Mouse (Mus musculus) spleen, postnatal 4 days (tissue): ENCODE data around the gene Gm12248.
"Not testable (repeated sequence)": the region's sequence is repeated elsewhere in the genome, so short reads cannot be mapped to it uniquely, and the experiment has no call there.

Experiments
- DNase-seq, 2 experiments: peaks; one replicate each; pipeline ENCODE4 v3.0.0; 2022; ENCODE audit warnings: low spot score in 2 of 2

The Gm12248 gene

DNA sequence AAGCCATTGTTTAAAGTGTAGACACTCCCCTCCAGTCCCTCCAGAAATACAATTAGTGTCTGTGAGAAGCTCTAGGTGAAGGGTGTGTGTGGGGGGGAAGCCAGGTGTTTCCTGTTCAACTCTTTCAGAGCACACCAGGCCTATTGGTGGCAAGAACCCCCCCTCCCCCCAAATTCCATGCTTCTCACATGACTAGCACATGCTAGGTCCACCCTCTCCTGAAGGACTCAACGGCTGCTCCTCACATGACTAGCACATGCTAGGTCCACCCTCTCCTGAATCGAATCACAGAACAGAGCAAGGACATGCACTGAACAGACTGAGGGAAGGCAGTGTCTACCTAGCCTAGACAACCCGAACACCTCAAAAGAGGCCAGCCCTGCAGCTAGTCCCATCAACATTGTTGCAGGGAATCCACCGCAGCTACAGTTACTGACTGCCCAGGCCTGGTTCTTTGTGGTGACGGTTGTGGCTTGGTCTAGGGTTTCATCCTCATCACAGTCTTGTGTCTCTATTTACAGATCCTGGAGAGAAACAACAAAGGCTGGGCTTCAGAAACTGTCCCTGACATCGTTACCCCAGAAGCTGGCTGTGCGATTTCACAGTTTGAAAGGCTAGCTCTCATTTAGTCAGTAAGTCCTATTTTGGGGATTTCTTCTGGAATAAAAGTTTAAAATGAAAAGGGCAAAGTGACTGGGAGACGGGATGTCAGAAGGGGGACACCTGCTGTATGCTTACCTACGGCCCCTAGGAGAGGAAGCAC is 9.8 kb upstream of the Gm12248 start:
- DNase-seq, result no peak

DNA sequence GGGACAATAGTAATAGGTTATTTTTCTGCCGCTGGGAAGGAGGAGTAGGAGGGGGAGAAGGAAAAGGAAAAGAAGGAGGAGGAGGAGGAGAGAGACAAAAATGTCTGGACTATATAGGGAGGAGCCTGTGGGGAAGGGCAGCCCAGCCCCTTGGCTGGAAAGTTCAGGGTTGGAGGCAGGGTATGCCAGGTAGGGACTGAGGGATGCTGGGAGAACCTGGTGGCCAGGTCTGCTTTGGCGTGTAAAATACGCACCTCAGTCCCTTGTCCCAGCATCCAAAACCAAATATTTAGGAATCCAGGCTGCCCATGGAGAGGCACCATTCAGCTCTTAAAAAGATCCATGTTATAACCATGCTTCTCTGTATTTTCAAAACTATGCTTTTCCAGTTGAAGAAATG is 9.2 kb upstream of the Gm12248 start:
- no peak for DNase-seq

DNA sequence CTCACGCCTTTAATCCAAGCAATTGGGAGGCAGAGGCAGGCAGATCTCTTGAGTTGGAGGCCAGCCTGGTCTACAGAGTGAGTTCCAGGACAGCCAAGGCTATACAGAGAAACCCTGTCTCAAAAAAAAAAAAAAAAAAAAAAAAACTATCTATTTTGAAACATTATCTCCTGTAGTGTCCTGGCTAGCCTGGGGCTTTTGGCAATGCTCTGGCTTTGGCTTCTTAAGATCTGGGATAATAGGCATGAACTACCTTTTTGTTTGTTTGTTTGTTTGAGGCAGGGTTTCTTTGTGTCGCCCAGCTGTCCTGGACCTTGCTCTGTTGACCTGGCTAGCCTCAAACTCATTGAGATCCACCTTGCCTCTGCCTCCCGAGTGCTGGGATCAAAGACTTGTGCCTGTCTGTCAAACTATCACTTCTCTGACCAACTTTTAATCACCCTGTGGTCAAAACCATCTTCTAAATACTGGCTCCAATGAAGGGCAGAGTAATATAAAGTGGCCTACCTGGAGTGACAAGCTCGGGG is 8.3 kb upstream of the Gm12248 start:
- DNase-seq, result no peak

DNA sequence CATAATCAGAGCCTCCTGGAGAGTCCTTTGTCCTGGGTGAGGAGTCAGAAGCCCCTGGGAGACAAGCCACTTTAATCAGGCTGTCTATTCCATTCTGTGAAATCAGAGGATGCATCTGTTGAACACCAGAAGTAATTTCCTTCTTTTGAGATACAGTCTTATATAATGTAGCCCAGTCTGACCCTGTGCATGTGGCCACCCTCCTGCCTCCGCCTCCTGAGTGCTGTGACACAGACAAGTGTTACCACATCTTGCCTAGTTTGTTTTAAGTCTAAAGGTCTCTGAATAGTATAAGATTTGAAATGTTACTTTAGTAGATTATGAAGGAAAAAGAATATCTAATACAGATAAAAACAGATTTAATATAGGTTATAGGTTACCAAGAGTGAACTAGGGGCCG is 7.1 kb upstream of the Gm12248 start:
- DNase-seq, result no peak

DNA sequence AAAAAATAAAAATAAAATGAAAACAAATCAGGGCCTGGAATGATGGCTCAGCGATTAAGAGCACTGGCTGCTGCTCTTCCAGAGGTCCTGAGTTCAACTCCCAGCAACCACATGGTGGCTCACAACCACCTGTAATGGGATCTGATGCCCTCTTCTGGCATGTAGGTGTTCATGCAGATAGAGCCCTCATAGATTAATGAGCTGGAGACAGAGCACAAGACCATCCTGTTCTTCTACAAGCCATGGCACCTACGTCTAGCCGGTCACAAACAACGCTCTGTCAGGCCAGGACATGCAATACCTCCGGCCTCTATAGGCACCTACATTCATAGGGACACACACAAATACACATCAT is 5.4 kb upstream of the Gm12248 start:
- DNase-seq, result not testable (repeated sequence)

DNA sequence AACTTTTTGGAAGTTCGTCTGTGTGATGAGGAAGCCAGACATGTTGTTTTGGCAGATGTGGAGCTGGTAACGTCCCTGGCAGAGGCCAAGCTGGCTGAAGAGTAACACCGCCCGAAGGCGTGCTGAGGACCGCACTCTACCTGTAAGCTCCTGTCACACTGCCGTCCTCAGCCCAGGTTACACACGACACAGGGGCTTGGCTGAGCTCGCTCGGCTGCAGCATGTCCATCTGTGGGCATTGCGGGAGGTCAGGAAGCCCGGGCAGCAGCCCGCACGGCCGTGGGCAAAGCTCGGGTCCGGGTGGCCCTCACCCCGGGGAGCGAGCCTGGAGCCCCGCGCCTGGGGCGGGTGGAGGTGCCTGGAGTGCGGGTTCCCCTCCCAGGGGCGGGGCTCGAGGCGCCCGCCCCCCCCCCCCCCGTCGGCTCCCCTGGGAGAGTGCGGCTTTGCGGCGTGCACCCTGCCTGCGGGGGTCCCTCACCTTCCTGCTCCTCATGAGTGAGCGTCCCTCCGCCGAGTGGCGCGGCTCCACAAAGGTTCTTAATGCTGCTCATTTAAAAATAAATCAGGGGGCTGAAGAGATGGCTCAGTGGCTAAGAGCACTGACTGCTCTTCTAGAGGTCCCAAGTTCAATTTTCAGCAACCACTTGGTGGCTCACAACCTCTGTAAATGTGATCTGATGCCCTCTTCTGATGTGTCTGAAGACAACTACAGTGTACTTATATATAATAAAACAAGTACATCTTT is 4.9 kb upstream of the Gm12248 start:
- DNase-seq, result no peak

DNA sequence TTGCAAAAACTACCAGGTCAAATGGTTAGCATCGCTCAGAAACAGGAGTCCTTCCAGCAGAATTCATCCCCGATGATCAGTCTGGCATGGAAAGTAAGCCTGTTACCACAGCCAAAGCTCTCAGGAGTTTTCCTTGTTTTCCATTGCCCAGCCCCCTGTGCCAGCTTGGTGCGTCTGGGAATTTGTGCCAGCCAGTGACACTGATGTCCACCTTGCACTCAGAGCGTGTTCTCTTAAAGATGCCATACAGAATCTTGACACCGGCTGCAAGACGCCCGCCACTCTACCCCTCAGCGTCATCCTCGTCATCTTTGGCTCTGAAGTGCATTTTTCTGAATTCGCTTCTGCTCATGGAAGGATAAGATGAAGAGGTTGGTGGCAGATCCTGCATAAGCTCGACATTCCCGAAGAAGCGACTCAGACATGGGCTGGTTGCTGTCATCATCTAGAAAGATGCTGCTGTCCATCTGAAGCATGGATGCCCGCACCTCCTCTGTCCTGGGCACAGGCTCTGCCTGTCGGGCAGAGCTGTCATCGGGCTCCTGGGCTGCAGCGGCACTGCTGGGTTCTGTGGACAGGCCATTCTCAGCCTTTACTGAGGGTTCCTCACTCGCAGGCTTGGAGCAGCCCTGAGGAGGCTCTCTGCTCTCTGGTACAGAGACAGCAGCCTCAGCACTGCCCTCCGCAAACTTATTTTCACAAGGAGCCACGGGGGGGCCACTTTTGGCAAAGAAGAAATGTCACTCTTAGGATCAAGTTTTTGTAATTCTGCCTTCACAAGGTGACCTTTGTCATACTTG is 4.1 kb upstream of the Gm12248 start:
- no peak for DNase-seq

DNA sequence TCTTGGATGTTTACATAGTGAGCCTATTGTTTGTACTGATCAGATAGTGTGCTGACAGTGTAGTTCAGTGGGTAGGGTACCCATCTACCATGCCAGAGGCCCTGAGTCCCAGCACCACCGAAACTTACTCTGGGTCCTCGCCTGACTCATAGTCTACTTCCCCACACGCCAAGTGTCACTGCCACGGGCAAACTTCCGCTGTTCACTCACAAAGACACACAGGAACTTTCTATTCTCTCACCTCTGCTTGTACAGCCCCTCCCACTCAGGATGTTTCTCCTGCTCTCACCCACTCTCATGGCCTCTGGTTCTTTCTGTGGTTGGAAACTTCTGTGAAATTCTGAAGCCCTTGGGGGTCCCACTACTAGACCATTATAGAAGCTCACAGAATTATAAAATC is 3.2 kb upstream of the Gm12248 start:
- no peak for DNase-seq

DNA sequence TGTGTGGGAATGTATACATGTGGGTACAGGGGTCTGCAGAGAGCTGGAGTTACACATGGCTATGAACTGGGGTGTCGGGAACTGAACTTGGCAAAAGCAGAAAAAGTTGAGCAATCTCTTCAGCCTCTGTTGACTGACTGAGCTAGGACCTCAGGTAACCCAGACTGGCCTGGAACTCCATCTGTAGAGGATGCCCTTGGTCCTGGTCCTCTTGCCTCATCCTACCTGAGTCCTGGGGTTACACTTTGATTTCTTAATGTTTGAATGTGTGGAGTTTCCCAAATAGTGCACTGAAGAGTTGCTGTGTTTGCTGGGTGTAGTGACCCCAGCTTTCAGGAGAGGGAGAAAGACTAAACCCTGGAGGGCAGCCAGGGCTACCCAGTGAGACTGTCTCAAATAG is 2.6 kb upstream of the Gm12248 start:
- no peak for DNase-seq

DNA sequence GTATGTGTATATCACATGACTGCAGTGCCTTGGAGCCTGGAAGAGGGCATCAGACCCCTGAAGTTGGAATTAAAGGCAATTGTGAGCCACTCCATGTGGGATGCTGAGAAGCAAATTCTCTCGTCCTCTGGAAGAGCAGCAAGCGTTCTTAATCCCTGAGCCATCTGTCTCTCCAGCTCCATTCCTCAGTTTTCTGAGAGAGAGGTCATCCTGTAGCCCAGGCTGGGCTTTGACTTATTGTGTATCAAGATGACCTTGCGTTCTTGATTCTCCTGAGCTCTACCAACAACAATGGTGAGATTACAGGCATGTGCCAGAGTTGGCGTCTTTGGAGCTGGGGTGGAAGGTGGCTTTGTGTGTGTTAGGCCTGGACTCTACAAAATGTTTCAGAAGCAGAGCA is 1.8 kb upstream of the Gm12248 start:
- DNase-seq, result no peak

DNA sequence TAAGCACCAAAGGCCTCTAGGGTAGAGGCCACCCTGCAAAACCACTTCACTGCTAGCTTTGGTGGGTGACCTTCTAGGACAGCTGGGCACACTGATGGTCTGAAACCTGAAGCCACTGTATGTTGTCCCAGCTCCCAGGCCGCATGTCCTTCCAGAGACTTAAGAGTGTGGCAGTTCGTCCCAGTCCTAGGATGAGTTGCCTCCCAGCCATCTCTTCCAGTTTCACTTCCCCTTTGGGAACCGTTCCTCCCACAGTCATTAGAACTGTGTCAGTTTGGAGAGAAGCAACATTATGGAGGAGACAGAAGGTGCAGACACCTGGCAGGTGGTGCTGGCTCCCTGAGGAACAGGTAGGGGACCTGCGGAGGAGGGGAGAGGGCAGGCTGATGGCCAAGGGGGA is 393 bp downstream of the Gm12248 start:
- no peak for DNase-seq

DNA sequence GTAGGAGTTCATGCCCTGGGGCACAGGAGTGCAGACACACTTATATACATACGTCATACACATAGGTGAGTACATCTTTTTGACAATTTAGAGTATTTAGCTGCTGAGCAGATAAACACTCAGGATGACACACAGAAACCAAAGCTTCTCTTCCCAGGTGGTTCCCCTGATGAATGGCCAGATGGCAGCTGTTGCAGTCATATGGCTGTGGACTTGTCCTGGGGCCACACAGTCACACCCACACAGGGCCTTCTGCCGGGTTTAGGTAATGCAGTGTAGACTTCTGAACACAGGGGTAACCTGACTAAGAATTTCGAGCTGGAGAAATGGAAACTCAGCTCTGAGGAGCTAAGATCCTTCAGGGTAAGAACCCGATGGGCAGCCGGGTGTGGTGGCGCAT is 11.2 kb downstream of the Gm12248 start:
- no peak for DNase-seq

DNA sequence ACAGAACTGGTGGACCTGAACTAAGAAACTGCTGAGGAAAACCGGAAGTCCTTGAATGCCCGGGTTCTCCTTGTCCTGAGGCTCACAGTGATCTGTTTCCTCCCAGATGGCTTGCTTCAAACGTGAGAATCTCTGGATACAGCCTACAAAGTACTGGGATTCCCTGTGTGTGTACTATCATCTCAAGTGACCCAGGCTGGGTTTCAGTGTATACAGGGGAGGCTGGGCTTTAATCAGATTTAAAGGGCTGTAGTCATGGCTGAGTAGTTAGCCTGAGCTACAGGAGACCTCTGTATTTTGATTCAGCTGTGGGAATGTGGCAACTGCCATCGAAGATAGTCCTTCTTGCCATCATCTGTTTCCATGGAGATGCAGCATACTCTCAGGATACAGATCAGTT is 15.7 kb downstream of the Gm12248 start:
- no peak for DNase-seq

DNA sequence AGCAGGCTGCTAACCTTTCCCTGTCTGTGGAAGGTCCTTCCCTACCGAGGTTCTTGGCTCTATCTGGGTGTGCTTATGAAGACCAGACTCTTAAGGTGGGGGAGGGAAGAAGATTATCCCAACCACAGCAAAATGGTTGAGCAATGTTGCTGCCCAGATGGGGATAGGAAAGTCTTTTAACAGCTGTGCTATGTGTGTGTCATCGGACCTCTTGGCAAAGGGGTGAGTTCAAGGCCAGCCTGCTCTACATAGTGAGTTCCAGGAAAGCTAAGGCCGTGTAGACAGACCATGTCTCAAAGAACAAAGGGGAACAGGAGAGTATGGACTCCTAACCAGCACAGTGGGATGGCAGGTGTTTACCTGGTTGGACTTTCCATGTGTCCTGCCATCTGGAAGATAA is 20.0 kb downstream of the Gm12248 start:
- no peak for DNase-seq

DNA sequence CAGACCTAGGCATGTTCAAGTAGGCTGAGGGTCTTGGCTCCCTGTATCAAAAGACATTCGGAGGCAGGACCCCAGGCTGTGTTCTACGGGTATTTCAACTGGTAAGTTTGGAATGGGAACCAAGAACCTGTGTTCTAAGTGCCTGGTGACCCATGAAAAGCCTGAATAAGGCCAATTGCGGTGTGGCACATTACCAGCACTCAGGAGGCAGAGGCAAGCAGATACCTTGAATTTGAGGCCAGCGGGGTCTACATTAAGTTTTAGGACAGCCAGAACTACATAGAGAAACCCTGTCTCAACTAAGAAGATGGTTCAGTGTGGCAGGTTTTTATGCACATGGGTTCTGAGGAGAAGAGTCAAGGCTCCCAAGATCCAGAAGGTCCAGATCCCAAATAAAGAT is 27.9 kb downstream of the Gm12248 start:
- no peak for DNase-seq

DNA sequence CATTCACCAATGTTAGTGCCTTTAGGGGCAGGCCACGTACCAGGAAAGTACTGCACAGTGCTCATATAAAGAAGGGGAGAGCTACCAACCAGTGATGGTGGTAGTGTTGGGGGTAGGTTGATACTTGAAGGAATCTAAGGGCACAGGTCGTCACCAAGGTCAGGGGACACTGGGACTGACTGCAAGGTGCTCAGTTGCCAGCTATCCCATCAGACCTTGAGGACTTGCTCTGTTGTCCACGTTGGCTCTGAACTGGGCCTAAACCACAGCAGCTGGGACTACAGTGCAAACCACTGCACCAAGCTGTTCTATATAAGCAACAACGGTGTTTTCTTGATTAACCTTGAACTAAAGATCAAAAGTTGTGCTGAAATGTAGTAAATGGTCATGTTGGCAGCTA is 30.3 kb downstream of the Gm12248 start:
- DNase-seq, result no peak

DNA sequence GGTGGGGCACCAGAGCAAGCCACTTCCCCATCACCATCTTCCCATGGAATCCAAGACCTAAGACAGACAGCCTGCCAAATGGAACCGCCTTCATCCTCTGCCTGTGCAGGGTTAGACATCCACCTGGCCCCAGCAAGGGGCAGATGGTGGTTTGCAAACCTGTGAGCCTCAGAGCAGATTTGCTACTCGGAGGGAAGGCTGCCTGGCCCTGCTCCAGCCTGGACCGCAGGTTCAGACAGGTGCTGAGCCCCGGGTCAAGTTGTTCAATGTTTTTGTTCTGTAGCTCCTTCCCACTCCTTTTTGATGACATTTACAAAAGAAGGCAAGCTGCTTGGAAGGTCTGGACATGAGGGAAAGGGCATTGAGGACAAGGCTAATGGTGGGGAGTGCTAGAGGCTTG is 31.7 kb downstream of the Gm12248 start:
- not testable (repeated sequence) for DNase-seq

DNA sequence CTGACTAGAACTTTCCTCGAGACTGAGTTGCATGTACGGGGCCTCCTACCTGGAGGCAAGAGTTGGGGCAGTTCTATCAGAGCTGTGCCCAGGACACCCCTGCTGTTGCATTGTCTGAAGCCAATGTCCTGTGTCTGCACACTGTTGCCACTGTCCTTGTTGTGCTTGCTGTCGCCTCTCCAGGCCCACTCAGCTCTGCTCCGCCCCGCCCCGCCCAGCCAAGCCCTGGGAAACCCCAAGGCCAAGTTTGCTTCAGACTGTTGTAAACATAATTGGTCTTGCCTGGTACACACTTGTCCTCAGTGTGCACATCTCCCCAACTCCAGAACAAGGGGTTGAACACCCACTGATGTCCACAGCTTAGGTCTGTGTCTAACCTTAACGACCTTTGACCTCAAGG is 33.2 kb downstream of the Gm12248 start:
- DNase-seq, result not testable (repeated sequence)

DNA sequence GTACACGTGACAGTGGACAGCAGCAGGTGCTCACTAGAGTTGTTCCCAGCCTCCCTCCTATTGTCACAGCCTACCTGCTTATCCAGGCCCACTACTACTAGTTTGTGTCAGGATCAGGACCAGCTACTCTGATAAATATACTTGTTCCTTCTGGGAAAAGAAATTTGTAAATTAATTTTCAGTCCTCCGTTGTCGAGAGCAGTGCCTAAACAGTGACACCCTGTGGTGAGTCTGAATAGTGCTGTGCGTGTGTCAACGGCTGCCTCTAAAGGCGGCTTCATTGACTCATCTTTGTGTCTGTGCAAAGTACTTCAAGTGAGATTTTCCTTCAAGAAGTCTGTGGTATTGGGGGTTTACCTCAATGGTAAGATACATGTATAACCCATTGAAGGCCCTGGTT is 35.5 kb downstream of the Gm12248 start:
- DNase-seq, result peak in 1 of 2 experiments; percentile 30

DNA sequence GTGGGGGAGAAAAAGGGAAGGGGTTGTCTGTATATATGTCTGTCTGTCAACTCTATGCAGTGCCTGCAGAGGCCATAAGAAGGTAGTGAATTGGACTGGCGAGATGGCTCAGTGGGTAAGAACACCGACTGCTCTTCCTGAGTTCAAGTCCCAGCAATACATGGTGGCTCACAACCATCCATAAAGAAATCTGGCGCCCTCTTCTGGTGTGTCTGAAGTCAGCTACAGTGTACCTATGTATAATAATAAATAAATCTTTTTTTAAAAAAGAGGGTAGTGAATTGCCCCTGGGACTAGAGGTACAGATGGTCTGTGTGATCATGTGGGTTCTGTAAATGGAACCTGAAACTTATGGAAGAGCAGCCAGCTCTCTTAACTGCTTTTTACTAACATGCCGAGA is 46.5 kb downstream of the Gm12248 start:
- no peak for DNase-seq

DNA sequence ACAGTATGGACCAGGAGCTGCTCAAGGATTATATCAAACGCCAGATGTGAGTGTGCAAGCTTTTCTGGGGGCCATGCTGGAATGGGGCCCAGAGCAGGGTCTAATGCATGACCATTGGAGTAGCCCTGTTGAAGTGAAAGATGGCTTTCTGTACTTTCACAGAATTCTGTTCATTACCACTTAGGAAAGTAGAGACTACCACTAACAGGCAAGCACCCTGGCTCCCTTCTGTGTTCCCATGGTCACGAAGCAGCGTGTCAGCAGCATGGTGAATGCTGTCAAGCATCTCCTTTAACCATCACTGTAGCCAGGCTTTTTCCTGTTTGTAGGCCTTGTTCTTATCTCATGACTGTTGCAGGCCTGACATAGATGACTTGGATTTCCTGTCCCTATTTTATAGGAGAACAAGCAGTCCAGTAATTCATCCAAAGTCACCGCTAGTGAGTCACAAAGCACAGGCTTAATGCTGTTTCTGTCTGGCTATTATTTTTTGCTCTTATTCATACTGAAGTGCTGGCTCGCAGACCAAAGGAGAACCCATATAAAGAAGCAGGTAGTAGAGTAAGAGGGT is 50.0 kb downstream of the Gm12248 start:
- no peak for DNase-seq

DNA sequence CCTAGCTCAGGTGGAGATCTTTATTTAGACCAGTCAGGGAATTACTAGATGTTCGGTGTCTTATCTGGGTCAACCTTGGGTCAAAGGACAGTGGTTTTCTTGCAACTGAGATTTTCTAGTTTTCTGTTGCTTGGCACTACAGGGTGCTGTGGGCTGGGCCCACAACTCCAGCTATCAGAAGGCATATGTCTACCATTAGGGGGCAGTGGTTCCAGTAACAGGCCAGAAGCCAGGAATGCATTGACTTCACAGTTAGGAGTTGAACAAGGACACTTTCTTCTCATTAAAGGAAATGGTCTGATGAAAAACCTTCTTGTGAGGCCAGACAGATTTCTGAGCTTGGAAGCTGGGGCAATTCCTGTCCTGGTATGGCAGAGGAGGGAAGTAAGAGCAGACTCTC is 53.9 kb downstream of the Gm12248 start:
- DNase-seq, result no peak
